Mouse (Mus musculus) NIH3T3 (cell line): ENCODE measurements around the gene Dnajb6.
A peak's percentile ranks its signal among the peaks of the same experiment; 100 is the strongest.
"Not testable (repeated sequence)": the region's sequence is repeated elsewhere in the genome, so short reads cannot be mapped to it uniquely, and the experiment has no call there.

Source experiments
- DNase-seq: peaks from one replicate; pipeline ENCODE4 v3.0.0-alpha.2; 2012; ENCODE audit warnings: low read depth

Dnajb6 gene

DNA sequence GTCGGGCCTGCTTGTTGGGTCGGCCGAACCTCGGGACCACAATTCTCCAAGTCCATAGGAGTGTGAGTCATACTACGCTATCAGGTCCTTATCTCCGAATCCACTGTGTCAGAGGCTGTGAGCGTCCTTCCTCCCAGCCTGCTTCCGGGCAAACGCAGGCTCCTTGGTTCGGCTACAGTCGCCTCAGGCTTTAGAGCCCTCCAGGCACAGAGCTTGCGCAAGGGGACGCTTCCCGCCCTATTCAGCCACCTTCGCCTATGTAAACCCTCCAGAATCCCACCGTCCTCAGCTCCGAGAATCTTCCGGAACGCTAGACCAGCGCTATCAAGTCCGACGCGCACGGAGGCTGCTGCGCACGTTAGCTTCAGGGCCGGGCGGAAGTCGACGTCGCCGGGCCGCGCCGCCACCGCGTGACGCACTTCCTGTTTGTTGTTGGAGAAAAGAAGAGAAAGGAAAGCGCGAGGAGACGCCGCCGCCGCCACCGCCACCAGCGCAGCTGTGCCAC is at the start of gene Dnajb6, which contains the start of gene Gm5129:
Dnajb6 (plus strand) TSS at position 132 of the 505 bp plus-strand sequence.
Gm5129 (minus strand) TSS at position 380 of the 505 bp plus-strand sequence.
- peak; percentile 97 for DNase-seq

GRCm38 (mm10) chr5:29687671-29688070 is 47.8 kb upstream of the Dnajb6 start:
- DNase-seq, result peak; percentile 70

DNA sequence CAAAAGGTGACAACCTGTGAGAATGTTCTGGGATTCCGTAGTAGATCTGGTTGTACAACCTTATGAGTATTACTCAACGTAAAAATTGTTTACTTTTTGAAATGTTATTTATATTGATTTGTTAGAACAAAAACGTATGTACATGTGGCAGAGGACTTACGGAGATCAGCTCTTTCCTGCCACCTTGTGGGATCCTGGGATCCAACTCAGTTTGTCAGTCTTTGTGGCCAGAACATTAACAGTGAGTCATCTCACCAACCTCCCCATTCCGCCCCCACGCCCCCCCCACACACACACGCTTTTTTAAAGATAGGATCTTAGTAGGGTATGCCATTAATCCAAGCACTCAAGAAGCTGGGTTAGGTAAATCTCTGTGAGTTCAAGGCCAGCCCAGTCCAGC is 47.1 kb upstream of the Dnajb6 start:
- DNase-seq, result peak; percentile 79

DNA sequence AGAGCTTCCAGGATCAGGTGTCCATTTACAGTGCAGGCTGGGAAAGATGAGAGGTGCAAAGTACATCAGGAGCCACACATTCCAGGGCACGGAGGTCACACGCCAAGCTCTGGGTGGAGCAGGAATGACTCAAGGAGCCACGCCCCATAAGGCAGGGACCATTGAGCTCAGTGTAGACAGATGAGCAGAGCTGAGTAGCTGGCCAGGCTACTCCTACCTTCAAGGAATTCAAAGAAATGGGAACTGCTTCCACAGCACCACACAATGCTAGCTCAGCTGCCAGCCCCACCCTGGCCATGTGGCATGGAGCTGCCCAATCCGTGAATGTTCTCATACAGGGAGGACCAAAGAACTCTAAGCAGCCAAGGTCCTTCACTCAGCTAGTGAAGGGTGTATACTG is 37.0 kb upstream of the Dnajb6 start:
- no peak for DNase-seq

DNA sequence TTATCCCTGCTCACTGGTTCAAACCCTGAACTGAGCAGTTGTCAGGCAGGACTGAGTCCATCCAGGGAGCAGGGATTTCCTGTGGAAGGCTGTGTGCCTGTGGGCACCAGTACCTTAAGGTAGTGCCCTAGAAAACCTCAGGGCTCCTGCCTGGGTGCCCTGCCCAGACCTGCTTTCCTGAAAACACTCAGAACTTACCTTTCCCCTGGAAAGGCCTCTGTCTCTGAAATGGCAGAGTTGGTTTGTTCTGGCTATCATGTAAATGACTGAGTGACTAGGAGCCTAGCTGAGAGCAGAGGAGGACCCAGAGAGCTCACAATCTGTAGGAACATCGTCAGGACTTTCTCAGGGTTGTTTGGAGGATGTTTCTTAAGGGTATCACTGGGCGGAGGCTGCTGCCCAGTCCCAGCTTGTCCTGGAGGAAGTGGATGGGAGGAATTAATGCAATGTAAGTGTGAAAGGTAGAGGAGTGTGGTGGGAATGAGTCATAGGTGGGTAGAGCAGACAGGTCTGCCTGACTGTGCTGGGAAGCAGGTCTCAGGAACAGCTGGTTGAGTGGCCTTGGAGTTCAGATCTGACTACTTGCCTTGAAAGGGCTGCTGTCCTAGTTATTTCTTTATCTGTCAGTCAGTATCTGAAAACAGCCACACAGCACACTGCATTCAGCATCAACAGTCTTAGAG is 35.8 kb upstream of the Dnajb6 start:
- DNase-seq, result no peak

- DNase-seq, result peak; percentile 73
These were observed 28.2 kb upstream of the Dnajb6 start for GRCm38 (mm10) chr5:29707241-29707640.

- DNase-seq, result peak; percentile 76
These were observed 27.2 kb upstream of the Dnajb6 start for GRCm38 (mm10) chr5:29708258-29708657.

DNA sequence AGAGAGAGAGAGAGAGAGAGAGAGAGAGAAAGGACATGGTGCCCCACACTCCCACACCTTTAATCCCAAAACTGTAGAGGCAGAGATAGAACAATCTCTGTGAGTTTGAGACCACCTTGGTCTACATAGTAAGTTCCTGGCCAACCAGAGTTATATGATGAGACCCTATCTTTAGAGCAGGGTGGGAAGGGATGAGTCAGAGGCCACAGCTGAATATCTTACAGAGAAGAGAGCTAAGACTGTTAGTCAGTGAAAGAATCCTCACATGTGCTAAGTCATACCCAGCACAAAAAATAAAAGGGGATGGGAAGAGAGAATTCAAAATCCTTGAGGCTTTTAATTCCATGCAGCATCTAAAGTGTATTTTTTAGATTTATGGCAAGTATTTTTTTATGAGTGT is 23.9 kb upstream of the Dnajb6 start:
- no peak for DNase-seq

DNA sequence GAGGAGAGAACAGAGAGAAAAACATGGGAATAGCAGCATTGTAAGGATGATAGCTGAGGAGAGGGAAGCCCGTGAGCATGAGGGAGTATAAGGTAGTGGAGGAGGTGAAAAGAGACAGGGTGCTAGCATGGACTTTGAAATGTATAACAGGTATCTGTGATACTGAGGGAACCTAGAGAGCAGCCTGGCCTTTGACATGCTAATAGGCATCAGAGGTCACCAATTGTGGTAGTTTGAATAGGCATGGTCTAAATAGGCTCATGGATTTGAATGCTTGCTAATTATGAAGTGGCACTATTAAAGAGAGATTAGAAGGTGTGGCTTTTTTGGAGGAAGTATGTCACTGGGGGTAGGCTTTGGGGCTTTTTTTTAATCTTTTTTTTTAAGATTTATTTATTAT is 22.6 kb upstream of the Dnajb6 start:
- DNase-seq, result no peak

- DNase-seq, result no peak
These were observed 14.3 kb upstream of the Dnajb6 start for GRCm38 (mm10) chr5:29721159-29721558.

GRCm38 (mm10) chr5:29725369-29725768 is 10.1 kb upstream of the Dnajb6 start:
- no peak for DNase-seq

DNA sequence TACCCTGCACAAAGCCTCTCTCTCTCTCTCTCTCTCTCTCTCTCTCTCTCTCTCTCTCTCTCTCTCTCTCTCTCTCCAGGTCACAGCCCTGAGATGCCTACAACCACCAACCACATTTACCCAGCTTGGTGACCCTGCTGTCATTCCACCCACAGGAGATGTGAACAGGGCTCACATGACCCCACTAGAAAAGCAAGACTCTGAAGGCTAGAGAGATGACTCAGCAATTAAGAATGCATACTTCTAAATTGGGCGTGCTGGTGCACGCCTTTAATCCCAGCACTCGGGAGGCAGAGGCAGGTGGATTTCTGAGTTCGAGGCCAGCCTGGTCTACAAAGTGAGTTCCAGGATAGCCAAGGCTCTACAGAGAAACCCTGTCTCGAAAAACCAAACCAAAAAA is 9.4 kb upstream of the Dnajb6 start:
- DNase-seq, result not testable (repeated sequence)

DNA sequence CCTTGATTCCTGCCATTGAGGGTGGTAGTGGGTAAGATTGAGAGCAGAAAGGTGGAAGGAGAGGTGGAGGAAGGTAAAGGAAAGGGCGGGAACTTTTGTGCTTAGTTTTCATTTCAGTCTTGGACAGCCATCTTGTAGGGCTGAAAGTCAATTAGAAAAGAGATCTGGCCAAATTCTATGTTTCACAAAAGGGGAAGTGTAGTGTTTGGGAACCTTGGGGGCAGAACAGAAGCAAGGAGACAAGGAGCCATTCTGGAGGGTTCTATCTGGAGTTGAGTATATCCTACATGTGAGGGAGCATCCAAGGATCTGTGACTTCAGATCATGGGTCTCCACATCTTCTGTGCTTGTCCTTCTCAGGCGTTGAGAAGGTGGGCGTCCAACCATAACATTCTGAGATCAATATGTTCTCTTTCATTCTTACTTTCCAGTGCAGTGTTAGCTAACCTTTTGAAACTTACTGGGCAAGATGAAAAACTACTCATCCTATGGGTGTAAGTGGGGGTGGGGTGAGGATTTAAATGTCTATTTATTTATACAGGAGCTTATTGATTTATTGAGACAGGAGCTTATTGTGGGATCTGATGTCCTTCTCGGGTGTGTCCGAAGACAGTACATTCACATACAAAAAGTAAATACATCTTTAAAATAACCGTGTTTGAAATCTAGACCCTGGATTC is 517 bp upstream of the Dnajb6 start:
- DNase-seq, result no peak

GRCm38 (mm10) chr5:29736073-29736900 is 799 bp downstream of the Dnajb6 start:
- DNase-seq, result peak; percentile 46

GRCm38 (mm10) chr5:29736942-29737341 is 1.5 kb downstream of the Dnajb6 start:
- DNase-seq, result no peak

DNA sequence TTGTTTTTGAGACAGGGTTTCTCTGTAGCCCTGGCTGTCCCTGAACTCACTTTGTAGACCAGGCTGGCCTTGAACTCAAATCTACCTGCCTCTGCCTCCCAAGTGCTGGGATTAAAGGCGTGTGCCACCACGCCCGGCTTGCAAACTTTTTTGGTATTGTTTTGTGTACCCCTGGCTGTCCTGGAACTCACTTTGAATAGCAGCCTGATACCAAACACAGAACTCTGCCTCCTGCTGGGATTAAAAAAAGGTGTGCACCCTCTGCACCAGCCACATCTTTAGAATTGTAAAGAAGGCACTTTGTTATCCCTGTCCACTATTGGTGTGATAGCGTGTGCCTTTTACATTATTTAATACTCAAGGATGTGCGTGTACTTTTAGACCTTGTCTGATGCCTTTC is 2.0 kb downstream of the Dnajb6 start:
- DNase-seq, result no peak

DNA sequence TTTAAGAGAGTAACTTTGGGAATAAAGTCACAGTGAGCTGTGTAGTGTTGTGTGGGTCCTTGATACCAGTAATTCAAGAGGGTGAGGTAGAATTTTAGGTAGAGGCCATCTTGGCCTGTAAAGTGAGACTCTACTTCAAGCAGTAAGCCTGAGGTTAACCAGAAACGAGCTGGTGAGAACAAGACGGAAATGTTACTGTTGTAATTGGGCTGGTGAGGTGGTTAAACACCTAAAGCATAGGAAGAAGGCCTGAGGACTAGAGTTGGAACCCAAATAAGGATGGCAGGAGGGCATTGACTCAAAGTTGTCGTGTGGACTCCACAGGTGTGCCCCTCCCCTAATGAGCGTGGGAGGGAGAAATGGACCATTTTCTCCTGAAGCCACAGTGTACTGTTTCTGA is 2.6 kb downstream of the Dnajb6 start:
- DNase-seq, result no peak

DNA sequence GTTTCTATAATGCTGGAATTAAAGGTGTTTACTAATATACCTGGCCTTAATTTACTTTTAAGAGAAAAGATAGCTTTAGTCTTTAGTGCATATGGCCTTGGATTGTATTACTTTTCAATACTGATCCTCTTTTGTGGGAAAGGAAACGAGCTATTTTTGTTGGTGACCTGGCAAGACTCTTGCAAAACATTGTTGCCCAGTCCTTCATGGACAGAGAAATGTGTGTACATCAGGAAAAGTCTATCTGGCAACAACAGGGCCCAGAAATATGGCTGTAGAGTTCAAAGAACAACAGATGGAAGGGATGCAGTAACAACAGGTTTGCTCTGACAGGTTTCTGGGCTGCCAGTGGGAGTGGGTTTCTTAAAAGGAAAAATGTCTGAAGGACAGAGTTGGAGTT is 5.2 kb downstream of the Dnajb6 start:
- no peak for DNase-seq

DNA sequence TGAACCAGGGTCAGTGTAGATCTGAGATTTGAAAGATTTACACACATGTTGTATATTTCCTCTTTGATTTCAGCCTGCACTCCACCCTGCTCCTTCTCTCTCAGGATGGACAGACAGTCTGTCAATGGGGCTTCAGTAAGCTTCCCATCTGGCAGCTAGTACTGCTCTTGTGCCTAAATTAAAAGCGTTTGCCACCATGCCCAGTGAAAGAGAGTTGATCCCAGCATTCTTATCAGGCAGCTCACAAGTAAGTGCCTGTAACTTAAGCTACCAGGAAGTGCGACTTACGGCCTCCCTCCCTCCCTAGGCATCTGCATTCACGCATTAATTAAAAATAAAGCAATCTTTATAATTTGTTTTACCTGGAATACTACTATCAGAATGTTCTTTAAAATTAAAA is 5.6 kb downstream of the Dnajb6 start:
- DNase-seq, result no peak

- DNase-seq, result no peak
These were observed 12.2 kb downstream of the Dnajb6 start for GRCm38 (mm10) chr5:29747661-29748060.

- peak; percentile 58 for DNase-seq
These were observed 15.8 kb downstream of the Dnajb6 start for GRCm38 (mm10) chr5:29751306-29751705.

DNA sequence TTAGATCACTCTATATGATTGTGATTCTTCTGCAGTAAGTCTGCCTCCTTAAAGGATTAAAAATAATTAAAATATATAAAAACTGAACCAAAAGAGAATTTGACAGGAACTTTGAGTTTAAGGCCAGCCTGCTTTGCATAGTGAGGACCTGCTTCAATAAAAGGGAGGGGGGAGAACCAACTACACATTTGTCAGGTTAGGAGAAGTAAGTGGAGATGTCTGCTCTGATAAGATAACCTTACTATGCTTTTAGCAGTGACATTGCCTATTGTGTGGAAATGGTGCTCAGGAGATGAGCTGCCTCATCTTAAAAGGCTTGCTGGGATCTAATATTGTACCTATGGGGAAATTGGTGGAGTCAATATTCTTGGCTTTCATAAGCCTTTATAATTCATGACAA is 17.4 kb downstream of the Dnajb6 start:
- no peak for DNase-seq

DNA sequence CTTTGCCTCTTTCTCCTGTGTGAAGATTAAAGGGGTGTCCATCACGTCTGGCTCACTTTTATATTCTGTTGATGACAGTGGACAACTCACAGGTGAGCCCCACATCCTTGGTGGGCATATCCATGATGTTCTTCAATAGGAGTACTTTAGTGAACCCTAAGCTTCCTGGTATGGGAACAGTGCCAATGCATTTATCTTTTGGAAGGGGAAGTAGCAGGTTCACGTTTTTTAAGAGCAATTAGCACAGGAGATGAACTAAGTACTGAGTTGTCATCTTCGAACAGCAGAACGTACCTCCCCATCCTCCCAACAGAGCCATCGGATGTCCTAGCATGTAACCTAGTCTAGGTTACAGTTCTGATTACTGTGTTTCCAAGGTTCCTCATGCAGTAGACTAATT is 23.8 kb downstream of the Dnajb6 start:
- no peak for DNase-seq
